Mouse (Mus musculus) adrenal gland, postnatal 0 days (tissue): ENCODE data around the gene Fam193b. TPM values are rescaled to one million over a fixed set of nuclear protein-coding genes. Genes with fewer than 3 reads are reported as not detected.

ENCODE experiments used
- microRNA-seq: library from miRNA; unstranded; fragments of <30 nt; microRNA quantifications from one replicate; pipeline ENCODE4, GENCODE M21; 2016; ENCODE audit warnings: borderline replicate concordance; ENCODE audit not compliant: insufficient number of aligned reads
- polyA plus RNA-seq: library from polyadenylated mRNA; unstranded; fragments of >200 nt; fragmentation: Nextera tagmentation; extraction: Ambion mirVana; gene quantifications from 2 replicates; pipeline ENCODE4 v1.2.1, GENCODE M21; 2015

The Fam193b gene
- 17.9 and 21.7 TPM in 2 replicates for polyA plus RNA-seq

GRCm38 (mm10) chr13:55571027-55571751 lies at the start of gene Fam193b:
Gene Fam193b, minus strand, starts transcription at chr13:55571120.

GRCm38 (mm10) chr13:55599566-55600540 lies 28.9 kb upstream of the Fam193b start, which contains the start of gene B4galt7:
Gene B4galt7, plus strand, starts transcription at chr13:55599896.

GRCm38 (mm10) chr13:55573432-55573831 lies 2.5 kb upstream of the Fam193b start, which contains the start of gene Tmed9:
Gene Tmed9, plus strand, starts transcription at chr13:55573732.

GRCm38 (mm10) chr13:55536194-55537175 lies 34.4 kb downstream of the Fam193b start, which contains the start of gene Ddx41:
Gene Ddx41, minus strand, starts transcription at chr13:55536658.

GRCm38 (mm10) chr13:55529198-55529915 lies 41.6 kb downstream of the Fam193b start, which contains the start of gene Dok3:
Gene Dok3, minus strand, starts transcription at chr13:55529296.

GRCm38 (mm10) chr13:55513111-55513748 lies 57.7 kb downstream of the Fam193b start, which contains the start of gene Pdlim7:
Gene Pdlim7, minus strand, starts transcription at chr13:55513676.

Small RNA genes within 50 kb of the gene (microRNA-seq; reads per million reads assigned to microRNA genes)
- gene Mir6945 = 1.4 reads per million

Other genes starting within 250 kb of the Fam193b start
- 89.1 and 126 TPM in 2 replicates for gene Rab24, start 249.2 kb downstream of the Fam193b start, polyA plus RNA-seq
- gene Mxd3, start 241.3 kb downstream of the Fam193b start, polyA plus RNA-seq = 10.8 and 18.6 TPM in 2 replicates
- 58.9 and 82.5 TPM in 2 replicates for gene Lman2, start 208.3 kb downstream of the Fam193b start, polyA plus RNA-seq
- gene Rgs14, start 201.4 kb downstream of the Fam193b start, polyA plus RNA-seq = 1.2 and 1.3 TPM in 2 replicates
- gene Slc34a1, start 172.9 kb downstream of the Fam193b start, polyA plus RNA-seq = 1.5 and 1.8 TPM in 2 replicates
- not detected in 2 replicates for gene Pfn3, start 155.9 kb downstream of the Fam193b start, polyA plus RNA-seq
- gene F12, start 144.3 kb downstream of the Fam193b start, polyA plus RNA-seq = 8.7 and 12.2 TPM in 2 replicates
- 20.3 and 24.0 TPM in 2 replicates for gene Grk6, start 126.0 kb downstream of the Fam193b start, polyA plus RNA-seq
- gene Prr7, start 106.9 kb downstream of the Fam193b start, polyA plus RNA-seq = 1.0 and 1.1 TPM in 2 replicates
- 66.4 and 97.2 TPM in 2 replicates for gene Dbn1, start 83.0 kb downstream of the Fam193b start, polyA plus RNA-seq
- 72.4 and 78.9 TPM in 2 replicates for gene Pdlim7, start 57.4 kb downstream of the Fam193b start, polyA plus RNA-seq
- gene Dok3, start 41.8 kb downstream of the Fam193b start, polyA plus RNA-seq = 2.8 and 2.9 TPM in 2 replicates
- gene Ddx41, start 34.5 kb downstream of the Fam193b start, polyA plus RNA-seq = 39.5 and 45.1 TPM in 2 replicates
- 89.2 and 133 TPM in 2 replicates for gene Tmed9, start 2.6 kb upstream of the Fam193b start, polyA plus RNA-seq
- gene B4galt7, start 28.8 kb upstream of the Fam193b start, polyA plus RNA-seq = 20.5 and 21.5 TPM in 2 replicates
- 62.8 and 62.9 TPM in 2 replicates for gene Caml, start 51.9 kb upstream of the Fam193b start, polyA plus RNA-seq
- 13.0 and 17.6 TPM in 2 replicates for gene Ddx46, start 63.9 kb upstream of the Fam193b start, polyA plus RNA-seq
- gene B230219D22Rik, start 122.0 kb upstream of the Fam193b start, polyA plus RNA-seq = 29.4 and 31.3 TPM in 2 replicates
- gene Txndc15, start 143.5 kb upstream of the Fam193b start, polyA plus RNA-seq = 107 and 125 TPM in 2 replicates
- 96.1 and 103 TPM in 2 replicates for gene Pcbd2, start 156.2 kb upstream of the Fam193b start, polyA plus RNA-seq
- 0.16 and 0.17 TPM in 2 replicates for gene Catsper3, start 213.4 kb upstream of the Fam193b start, polyA plus RNA-seq